Mouse (Mus musculus) gastrocnemius, postnatal 10 days (tissue): ENCODE measurements around the gene Gramd2. TPM values are rescaled to one million over a fixed set of nuclear protein-coding genes. Genes with fewer than 3 reads are reported as not detected.

Source experiments
- DNase-seq: peaks from one replicate; pipeline ENCODE4 v3.0.0; 2021; ENCODE audit warnings: mixed read lengths
- long read RNA-seq, 2 experiments: library from polyadenylated mRNA; stranded (forward); transcript quantifications; one replicate each; pipeline ENCODE4 v2.0.0; 2021
- total RNA-seq, 2 experiments: library from RNA; stranded (reverse); gene quantifications; 2 replicates each; pipeline ENCODE4 v1.2.3; 2021

The Gramd2 gene
- 1 to 10 TPM in 1 of 2 experiments, under 1 TPM in 1; 0.21 to 1.6 TPM for total RNA-seq
- long read RNA-seq, experiment 1, partial matches to known transcripts: 0 of 1 reads
- long read RNA-seq, experiment 1, other reads (novel, unspliced or antisense): 1 of 1 reads
- long read RNA-seq, experiment 2, partial matches to known transcripts: 0 of 1 reads
- long read RNA-seq, experiment 2, other reads (novel, unspliced or antisense): 1 of 1 reads

DNA sequence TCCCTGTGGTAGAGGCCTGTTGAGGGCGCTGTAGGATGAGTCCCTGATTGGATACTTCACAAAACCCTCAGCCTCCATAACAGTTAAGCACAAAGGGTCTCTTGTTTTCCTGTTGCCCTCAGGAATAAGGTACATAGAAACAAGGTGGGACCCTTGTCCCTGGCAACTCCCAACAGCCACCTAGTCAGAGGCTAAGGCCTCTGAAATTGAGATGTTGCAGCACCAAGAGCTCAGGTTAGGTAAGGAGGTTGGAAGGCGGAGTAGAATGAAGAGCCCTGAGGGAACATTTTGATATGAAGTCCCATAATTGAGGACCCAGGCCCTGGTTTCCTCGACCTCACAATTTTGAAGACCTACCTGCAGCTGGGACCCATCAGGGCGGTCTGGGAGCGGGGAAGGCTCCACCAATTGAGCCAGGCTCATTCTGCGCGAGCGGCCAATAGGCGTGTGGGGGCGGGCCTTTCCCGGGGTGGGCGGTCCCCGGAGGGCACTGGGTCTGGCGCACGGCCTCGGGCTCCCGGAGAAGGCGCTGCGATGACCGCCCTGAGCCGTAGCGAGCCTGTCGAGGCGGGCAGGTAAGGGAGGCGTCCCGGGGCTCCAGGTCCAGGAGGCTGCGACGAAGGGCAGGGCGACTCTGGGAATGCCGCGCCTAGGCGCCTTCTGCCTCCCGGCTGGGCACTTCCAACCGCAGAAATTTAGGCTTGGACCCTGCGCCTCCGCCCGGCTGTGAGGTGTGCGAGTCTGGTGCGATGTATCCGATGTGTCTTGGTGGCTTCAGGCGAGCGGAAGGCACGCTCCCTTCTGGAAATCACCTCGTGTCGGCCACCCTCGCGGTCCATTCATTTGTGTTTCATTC, at the start of gene Gramd2:
TSS of gene Gramd2 (plus strand) at position 467 of the 856 bp plus-strand sequence.
- peak; percentile 84 for DNase-seq

- DNase-seq: no peak
Observed at GRCm38 (mm10) chr9:59638372-59638771, 41.6 kb upstream of the Gramd2 start.

GRCm38 (mm10) chr9:59639936-59640335, 40.0 kb upstream of the Gramd2 start:
- DNase-seq: no peak

- DNase-seq: no peak
Observed at GRCm38 (mm10) chr9:59641320-59641719, 38.6 kb upstream of the Gramd2 start.

GRCm38 (mm10) chr9:59649911-59650310, 30.0 kb upstream of the Gramd2 start:
- DNase-seq: no peak

DNA sequence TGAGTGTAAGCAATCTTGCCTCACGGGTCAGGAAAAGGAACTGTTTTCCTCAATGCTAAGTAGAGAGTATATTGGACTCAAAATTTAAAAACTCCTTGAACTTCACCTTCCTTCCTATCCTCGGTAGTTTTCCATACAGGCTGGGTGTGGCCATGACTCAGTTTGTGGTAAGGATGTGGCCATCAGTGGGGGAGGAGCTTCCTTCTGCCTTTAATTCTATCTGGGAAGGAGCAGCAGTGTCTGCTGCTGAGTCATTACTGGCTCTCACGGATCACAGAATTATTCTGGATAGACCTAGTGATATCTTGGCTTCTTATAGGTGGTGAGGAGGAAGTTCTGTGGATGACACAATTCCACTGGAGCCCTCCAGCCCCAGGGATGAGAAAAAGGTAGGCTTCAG, 26.6 kb upstream of the Gramd2 start:
- DNase-seq: no peak

DNA sequence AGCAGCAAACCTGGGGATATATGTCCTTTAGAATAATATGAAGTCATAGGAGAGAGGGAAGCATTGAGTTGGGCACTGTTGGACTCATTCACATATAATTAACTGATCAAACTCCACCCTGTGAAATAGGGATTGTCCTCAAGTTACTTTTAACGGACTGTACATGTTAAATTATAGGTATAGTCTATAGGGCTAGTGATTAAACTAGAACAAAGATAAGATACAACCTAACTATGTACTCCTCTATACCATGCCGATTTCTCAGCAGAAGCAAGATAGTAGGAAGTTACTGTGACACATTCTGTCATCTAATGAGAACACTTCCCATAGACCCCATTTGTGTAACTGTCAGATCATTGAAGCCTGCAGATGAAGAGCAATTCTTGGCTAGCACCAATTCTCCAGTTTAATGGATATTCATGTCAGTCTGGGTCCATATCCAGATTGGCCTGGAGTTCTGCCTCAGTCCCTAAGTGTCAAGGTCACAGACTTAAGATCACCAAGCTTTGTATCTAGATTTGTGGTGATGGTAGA, 25.4 kb upstream of the Gramd2 start:
- DNase-seq: no peak

DNA sequence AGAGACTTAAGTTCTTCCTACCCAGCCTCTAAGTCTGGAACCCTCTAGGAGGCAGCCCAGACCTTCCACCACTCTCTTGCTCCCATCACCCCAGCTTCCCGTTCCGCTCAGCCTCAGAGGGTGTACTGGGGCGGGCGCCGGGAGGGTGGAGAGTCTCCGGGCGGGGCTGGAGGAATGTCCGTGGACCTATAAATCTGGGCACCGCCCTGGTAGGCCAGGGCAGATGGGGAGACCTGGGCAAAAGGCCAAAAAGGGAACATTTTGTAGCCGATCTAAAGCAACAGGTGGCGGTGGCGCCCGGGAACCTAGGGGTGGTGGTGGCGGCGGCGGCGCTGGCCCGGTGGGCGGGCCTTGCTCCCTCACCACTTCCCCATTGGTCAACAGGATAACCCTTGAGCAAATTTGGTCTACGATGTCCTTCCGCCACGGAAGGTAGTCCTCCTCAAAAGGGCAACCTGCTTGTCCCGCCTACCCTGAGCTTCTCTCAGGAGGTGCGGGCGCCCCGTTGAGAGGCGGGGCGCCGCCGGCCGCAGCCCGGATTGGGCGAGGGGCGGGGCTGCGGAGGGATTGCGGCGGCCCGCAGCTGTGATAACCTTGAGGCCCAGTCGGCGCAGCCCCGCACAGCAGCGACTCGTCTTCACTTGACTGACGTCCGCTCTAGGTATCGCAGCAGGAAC, 23.8 kb upstream of the Gramd2 start, which contains the start of gene Pkm:
TSS of gene Pkm (plus strand) at position 411 of the 677 bp plus-strand sequence.
- DNase-seq: peak; percentile 90

DNA sequence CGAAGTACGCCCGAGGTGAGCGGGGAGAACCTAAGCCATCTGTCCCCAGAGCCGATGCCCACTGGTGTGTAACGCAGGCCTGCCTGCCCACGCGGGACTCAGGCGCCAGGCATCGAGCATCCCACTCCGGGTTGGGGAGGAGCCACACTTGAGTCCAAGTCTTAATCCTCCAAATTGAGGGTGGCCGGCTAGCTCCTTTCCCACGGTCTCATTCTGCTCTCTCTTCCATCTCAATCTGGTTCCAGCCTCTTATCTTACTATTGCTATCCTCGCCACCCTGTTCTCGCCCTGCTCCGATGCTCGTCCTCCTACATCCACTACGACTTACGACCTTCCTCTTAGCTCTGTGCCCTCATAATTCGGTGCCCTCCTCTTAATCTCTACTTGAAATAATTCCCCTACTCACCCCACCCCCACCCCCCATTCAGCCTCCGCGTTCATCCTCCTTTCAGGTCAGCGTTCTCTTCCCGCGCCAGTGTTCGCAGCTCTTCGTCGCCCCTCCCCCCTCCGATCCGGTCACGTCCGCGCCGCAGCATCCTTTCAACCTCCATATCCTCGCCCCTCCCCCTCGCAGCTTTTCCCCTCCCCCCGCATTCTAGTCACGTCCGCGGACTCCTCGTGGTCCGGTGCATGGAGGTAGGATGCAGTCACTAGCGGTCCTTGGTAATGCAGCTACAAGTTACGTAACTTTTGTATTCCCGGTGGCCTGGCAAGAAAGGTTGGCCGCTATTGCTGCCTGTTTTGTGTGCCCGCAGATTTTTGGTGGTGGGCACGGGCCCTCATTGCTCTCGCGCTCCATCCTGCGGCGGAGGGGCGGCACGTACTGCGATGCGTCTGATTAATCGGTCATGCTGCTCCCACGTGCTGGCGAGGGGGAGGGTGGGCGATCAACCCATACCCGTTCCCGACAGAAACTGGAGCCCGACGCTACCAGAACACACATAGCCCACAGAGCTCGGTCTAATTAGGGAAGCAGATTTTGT, 23.0 kb upstream of the Gramd2 start:
- peak; percentile 81 for DNase-seq

DNA sequence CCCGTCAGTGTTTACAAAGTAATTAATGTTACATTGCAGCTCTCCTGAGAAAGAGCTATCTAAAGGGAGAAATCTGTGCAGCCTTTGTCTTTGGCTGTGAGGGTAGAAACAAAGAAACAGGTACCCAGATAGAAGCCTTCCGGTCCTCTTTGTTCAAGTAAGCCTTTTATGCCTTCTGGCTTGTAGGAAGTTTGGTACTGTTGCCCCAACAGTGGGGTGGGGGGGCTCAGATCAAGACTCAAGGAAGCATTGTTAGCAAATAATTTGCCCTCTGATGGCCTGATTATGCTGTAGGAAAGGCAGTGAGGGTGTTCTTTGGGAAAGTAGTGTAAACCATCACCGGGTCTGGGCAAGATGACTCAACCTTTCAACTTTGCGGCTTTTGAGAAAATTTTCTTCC, 21.8 kb upstream of the Gramd2 start:
- DNase-seq: no peak

GRCm38 (mm10) chr9:59659036-59660026, 20.6 kb upstream of the Gramd2 start:
- peak; percentile 87 for DNase-seq

DNA sequence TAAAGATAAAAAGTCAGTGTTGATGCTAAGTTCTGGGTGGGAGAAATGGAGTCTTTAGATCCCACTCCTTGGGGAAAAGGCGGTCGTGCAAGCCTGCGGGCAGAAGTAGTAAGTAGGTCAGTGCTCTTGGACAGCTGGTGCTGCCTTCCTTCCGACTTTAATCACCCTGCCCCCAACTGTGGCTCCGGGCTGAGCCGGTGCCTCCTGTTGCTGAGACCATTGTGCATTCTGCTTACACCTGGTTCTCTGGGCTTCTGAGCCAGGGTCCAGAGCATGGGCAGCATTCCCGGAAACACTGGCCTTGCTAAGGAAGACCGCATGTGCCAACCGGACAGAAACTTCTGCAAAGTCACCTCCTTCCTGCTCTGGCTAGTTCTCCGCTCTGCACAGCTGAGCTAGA, 19.5 kb upstream of the Gramd2 start:
- DNase-seq: peak; percentile 66

GRCm38 (mm10) chr9:59661298-59661975, 18.5 kb upstream of the Gramd2 start:
- no peak for DNase-seq

DNA sequence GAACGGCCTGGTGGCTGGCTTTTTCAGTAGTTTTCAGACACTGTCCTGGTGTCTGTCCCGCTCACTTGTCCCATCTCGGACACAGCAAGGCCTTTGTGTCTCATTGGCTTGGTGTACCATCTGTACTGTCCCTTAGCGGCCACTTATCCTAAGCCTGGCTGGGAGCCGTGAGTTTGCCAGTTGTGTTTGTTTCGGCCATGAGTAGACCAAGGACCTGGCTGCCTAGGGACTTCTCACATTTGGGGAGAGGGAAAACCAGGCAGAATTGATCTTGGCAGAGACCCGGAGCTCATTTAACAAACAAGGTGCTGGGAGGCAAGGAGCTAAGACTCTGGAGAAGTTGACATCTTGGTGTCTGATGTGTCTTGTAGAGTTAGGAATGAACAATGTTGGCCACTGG, 16.7 kb upstream of the Gramd2 start:
- no peak for DNase-seq

- no peak for DNase-seq
Observed at GRCm38 (mm10) chr9:59663957-59664356, 16.0 kb upstream of the Gramd2 start.

GRCm38 (mm10) chr9:59664664-59665256, 15.2 kb upstream of the Gramd2 start:
- DNase-seq: no peak

- DNase-seq: no peak
Observed at GRCm38 (mm10) chr9:59666016-59666415, 13.9 kb upstream of the Gramd2 start.

- DNase-seq: no peak
Observed at GRCm38 (mm10) chr9:59666813-59667212, 13.1 kb upstream of the Gramd2 start.

DNA sequence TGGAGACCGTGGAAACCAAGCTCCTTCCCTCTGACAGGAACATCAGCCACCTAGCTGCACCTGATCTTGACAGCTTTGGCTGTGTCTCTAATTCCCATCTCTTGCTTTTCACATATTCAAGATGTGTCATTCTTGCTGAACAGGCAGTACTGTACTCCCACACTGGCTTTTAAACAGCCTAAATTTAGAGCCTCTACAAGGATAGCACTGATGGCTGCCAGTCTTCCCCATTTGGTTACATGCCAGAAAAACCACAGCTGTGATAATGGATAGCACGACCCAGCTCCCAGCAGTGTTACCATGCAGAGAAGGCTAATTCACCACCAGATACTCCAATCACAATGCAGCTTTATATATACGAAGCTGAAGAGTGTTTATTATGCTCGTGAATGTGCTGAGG, 12.7 kb upstream of the Gramd2 start:
- no peak for DNase-seq
